Comparison of ENCODE assay signal across 20 mouse cellular contexts in the genomic region with DNA sequence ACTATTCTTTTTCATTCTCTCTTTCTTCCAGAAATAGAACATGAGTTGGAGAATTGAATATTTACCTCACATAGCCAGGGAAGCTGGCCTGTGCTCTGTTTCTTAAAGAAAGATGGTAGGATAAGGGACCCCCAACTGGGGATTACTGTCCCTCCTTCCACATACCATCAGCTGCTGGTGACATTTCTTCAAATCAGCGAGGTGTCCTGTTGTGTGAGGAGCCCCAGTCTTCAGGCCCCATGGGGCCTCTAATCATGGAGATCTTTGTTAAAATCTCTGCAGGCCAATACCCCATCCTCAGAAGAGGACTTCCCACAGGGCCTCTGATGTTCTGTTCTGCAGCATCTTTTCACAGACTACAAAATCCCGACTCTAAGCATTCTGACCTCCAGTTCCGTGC.
DNase-seq lines count a peak whose midpoint lies in the region; ATAC-seq and TF ChIP-seq lines count a peak whose summit lies in the region.
"Had no signal": no experiment of that assay in that cellular context is flagged by ENCODE, and none has a peak within 500 bp of the region (broad histone marks: within the 10 kb centered on the region; RNA-seq: fewer than 3 reads in every experiment).

No protein-coding gene starts in this region.

- H3K4me3 ChIP-seq in forebrain, embryonic 14.5 days (ENCODE audit: low read depth, low read length) = no peak overlapping the region
- no peak overlapping the region for H3K4me3 ChIP-seq in forebrain, embryonic 11.5 days (ENCODE audit: low read depth, low read length)
- no peak overlapping the region for H3K4me3 ChIP-seq in midbrain, embryonic 10.5 days
- no peak overlapping the region for H3K4me3 ChIP-seq in midbrain, postnatal 0 days (ENCODE audit: low read depth, low read length)
- no peak overlapping the region for H3K4me3 ChIP-seq in midbrain, embryonic 16.5 days (ENCODE audit: low read depth, low read length)
- no peak overlapping the region for H3K4me3 ChIP-seq in midbrain, embryonic 14.5 days (replicated peaks; ENCODE audit: low read depth, low read length)
- H3K4me3 ChIP-seq: embryonic facial prominence, embryonic 10.5 days; embryonic facial prominence, embryonic 12.5 days; forebrain, embryonic 15.5 days had no signal

- H3K4me1 ChIP-seq in forebrain, embryonic 14.5 days (ENCODE audit: control insufficient read depth, insufficient read depth, low read length) = no peaks in the 10 kb centered on the region
- no peaks in the 10 kb centered on the region; the same call in 1 of the 2 replicates for H3K4me1 ChIP-seq in forebrain, embryonic 11.5 days (replicated peaks; ENCODE audit: control insufficient read depth, insufficient read depth, low read length)
- H3K4me1 ChIP-seq in midbrain, embryonic 10.5 days = peaks cover 38% of the 10 kb centered on the region
- H3K4me1 ChIP-seq in midbrain, postnatal 0 days (ENCODE audit: insufficient read depth, low read length) = no peaks in the 10 kb centered on the region
- H3K4me1 ChIP-seq in midbrain, embryonic 16.5 days (ENCODE audit: control insufficient read depth, insufficient read depth, low read length) = 0 out of 2 replicates have a peak, but pooled peaks cover 3% of the 10 kb centered on the region
- H3K4me1 ChIP-seq in midbrain, embryonic 14.5 days (ENCODE audit: control insufficient read depth, insufficient read depth, low read length) = no peaks in the 10 kb centered on the region
- H3K4me1 ChIP-seq: embryonic facial prominence, embryonic 12.5 days; forebrain, embryonic 15.5 days had no signal

- no peaks in the 10 kb centered on the region for H3K9me3 ChIP-seq in forebrain, embryonic 14.5 days (replicated peaks; ENCODE audit: control insufficient read depth, low read length)
- H3K9me3 ChIP-seq in forebrain, embryonic 11.5 days (ENCODE audit: control insufficient read depth, low read length) = no peaks in the 10 kb centered on the region
- H3K9me3 ChIP-seq in midbrain, embryonic 10.5 days (replicated peaks) = no peaks in the 10 kb centered on the region
- H3K9me3 ChIP-seq in midbrain, postnatal 0 days (ENCODE audit: low read length) = no peaks in the 10 kb centered on the region
- no peaks in the 10 kb centered on the region for H3K9me3 ChIP-seq in midbrain, embryonic 16.5 days (replicated peaks; ENCODE audit: control insufficient read depth, low read length, poor library complexity, severe bottlenecking)
- H3K9me3 ChIP-seq in midbrain, embryonic 14.5 days (ENCODE audit: control insufficient read depth, low read length) = no peaks in the 10 kb centered on the region
- H3K9me3 ChIP-seq: embryonic facial prominence, embryonic 10.5 days; embryonic facial prominence, embryonic 12.5 days; forebrain, embryonic 15.5 days had no signal

- WGBS in forebrain, embryonic 14.5 days = 9% methylated on average over 3 of the region's 3 CpGs
- WGBS in forebrain, embryonic 11.5 days = 6% methylated on average over 3 of the region's 3 CpGs
- WGBS in midbrain, embryonic 10.5 days = 6% methylated on average over 3 of the region's 3 CpGs
- 13% methylated on average over 3 of the region's 3 CpGs for WGBS in midbrain, postnatal 0 days
- WGBS in midbrain, embryonic 16.5 days = 9% methylated on average over 3 of the region's 3 CpGs
- 10% methylated on average over 3 of the region's 3 CpGs for WGBS in midbrain, embryonic 14.5 days

- no peak for TF ChIP-seq CTCF in midbrain, postnatal 0 days (IDR thresholded peaks at IDR 0.05)
- no peak for TF ChIP-seq CTCF in brain, embryonic 14.5 days (IDR thresholded peaks at IDR 0.05; ENCODE audit: borderline replicate concordance, extremely low read depth, insufficient read depth, insufficient read length)

- TF ChIP-seq POLR2A in brain, embryonic 14.5 days (IDR thresholded peaks at IDR 0.05; ENCODE audit: borderline replicate concordance, extremely low read depth, insufficient read depth, insufficient read length, poor library complexity, severe bottlenecking) = no peak

- no peaks in the 10 kb centered on the region for H3K27me3 ChIP-seq in forebrain, embryonic 14.5 days (replicated peaks; ENCODE audit: control insufficient read depth, insufficient read depth, low read length)
- H3K27me3 ChIP-seq in forebrain, embryonic 11.5 days (ENCODE audit: control insufficient read depth, insufficient read depth, low read length) = no peaks in the 10 kb centered on the region
- H3K27me3 ChIP-seq in midbrain, embryonic 10.5 days (ENCODE audit: low read depth, poor library complexity, severe bottlenecking) = no peaks in the 10 kb centered on the region
- H3K27me3 ChIP-seq in midbrain, postnatal 0 days (ENCODE audit: insufficient read depth, low read length) = no peaks in the 10 kb centered on the region
- H3K27me3 ChIP-seq in midbrain, embryonic 16.5 days (ENCODE audit: control insufficient read depth, insufficient read depth, low read depth, low read length) = no peaks in the 10 kb centered on the region
- H3K27me3 ChIP-seq in midbrain, embryonic 14.5 days (ENCODE audit: control insufficient read depth, insufficient read depth, low read length) = no peaks in the 10 kb centered on the region
- H3K27me3 ChIP-seq: embryonic facial prominence, embryonic 12.5 days; forebrain, embryonic 15.5 days had no signal

- no peak overlapping the region for H3K27ac ChIP-seq in forebrain, embryonic 14.5 days (ENCODE audit: low read depth, low read length)
- no peak overlapping the region for H3K27ac ChIP-seq in forebrain, embryonic 11.5 days (ENCODE audit: low read depth, low read length)
- H3K27ac ChIP-seq in midbrain, embryonic 10.5 days (replicated peaks) = peak overlapping the region; percentile 61
- no peak overlapping the region for H3K27ac ChIP-seq in midbrain, postnatal 0 days (ENCODE audit: low read depth, low read length)
- H3K27ac ChIP-seq in midbrain, embryonic 16.5 days (ENCODE audit: low read length) = no peak overlapping the region
- H3K27ac ChIP-seq in midbrain, embryonic 14.5 days (replicated peaks; ENCODE audit: low read depth, low read length) = no peak overlapping the region
- H3K27ac ChIP-seq: embryonic facial prominence, embryonic 10.5 days; embryonic facial prominence, embryonic 12.5 days; forebrain, embryonic 15.5 days had no signal

- no peak overlapping the region for H3K4me2 ChIP-seq in forebrain, embryonic 14.5 days (ENCODE audit: low read length)
- no peak overlapping the region for H3K4me2 ChIP-seq in forebrain, embryonic 11.5 days (ENCODE audit: low read depth, low read length, severe bottlenecking)
- no peak overlapping the region for H3K4me2 ChIP-seq in midbrain, postnatal 0 days (ENCODE audit: low read depth, low read length, poor library complexity, severe bottlenecking)
- H3K4me2 ChIP-seq in midbrain, embryonic 16.5 days (ENCODE audit: low read length) = no peak overlapping the region
- no peak overlapping the region for H3K4me2 ChIP-seq in midbrain, embryonic 14.5 days (ENCODE audit: low read length)
- H3K4me2 ChIP-seq: embryonic facial prominence, embryonic 12.5 days; forebrain, embryonic 15.5 days had no signal

- H3K9ac ChIP-seq in forebrain, embryonic 14.5 days (ENCODE audit: low read length) = no peak overlapping the region
- no peak overlapping the region for H3K9ac ChIP-seq in forebrain, embryonic 11.5 days (ENCODE audit: low read length)
- no peak overlapping the region for H3K9ac ChIP-seq in midbrain, postnatal 0 days (replicated peaks; ENCODE audit: low read length, poor library complexity, severe bottlenecking)
- no peak overlapping the region for H3K9ac ChIP-seq in midbrain, embryonic 16.5 days (ENCODE audit: low read depth, low read length)
- H3K9ac ChIP-seq in midbrain, embryonic 14.5 days (replicated peaks; ENCODE audit: low read length) = no peak overlapping the region
- H3K9ac ChIP-seq: embryonic facial prominence, embryonic 12.5 days; forebrain, embryonic 15.5 days; forebrain, postnatal 0 days had no signal

- no peaks in the 10 kb centered on the region for H3K36me3 ChIP-seq in forebrain, embryonic 14.5 days (ENCODE audit: control insufficient read depth, insufficient read depth, low read length)
- no peaks in the 10 kb centered on the region for H3K36me3 ChIP-seq in forebrain, embryonic 11.5 days (ENCODE audit: control insufficient read depth, insufficient read depth, low read length)
- no peaks in the 10 kb centered on the region for H3K36me3 ChIP-seq in midbrain, embryonic 10.5 days
- no peaks in the 10 kb centered on the region for H3K36me3 ChIP-seq in midbrain, postnatal 0 days (ENCODE audit: insufficient read depth, low read length)
- no peaks in the 10 kb centered on the region for H3K36me3 ChIP-seq in midbrain, embryonic 16.5 days (ENCODE audit: control insufficient read depth, insufficient read depth, low read length)
- no peaks in the 10 kb centered on the region for H3K36me3 ChIP-seq in midbrain, embryonic 14.5 days (ENCODE audit: control insufficient read depth, insufficient read depth, low read length)
- H3K36me3 ChIP-seq: embryonic facial prominence, embryonic 10.5 days; embryonic facial prominence, embryonic 12.5 days; forebrain, embryonic 15.5 days had no signal

- ATAC-seq in forebrain, embryonic 14.5 days = 0 out of 2 replicates have a peak, but pooled peaks have one; percentile 32
- ATAC-seq in forebrain, embryonic 11.5 days (replicated peaks; ENCODE audit: low FRiP score) = no peak
- ATAC-seq in midbrain, postnatal 0 days (ENCODE audit: low FRiP score) = no peak
- ATAC-seq in midbrain, embryonic 16.5 days = peak; percentile 68; the same call in 1 of the 2 replicates
- no peak for ATAC-seq in midbrain, embryonic 14.5 days (ENCODE audit: low FRiP score, low TSS enrichment)
- ATAC-seq: forebrain, embryonic 15.5 days; forebrain, postnatal 0 days had no signal

- DNase-seq in forebrain, embryonic 14.5 days (ENCODE audit: low spot score) = peak; percentile 47
- no peak for DNase-seq in forebrain, embryonic 11.5 days (ENCODE audit: low spot score)
- no peak for DNase-seq in midbrain, embryonic 10.5 days (ENCODE audit: low spot score)
- DNase-seq in midbrain, postnatal 0 days (ENCODE audit: low spot score) = no peak
- DNase-seq in midbrain, embryonic 14.5 days = no peak
- DNase-seq in brain, embryonic 14.5 days (ENCODE audit: low read depth) = peak; percentile 71
- DNase-seq in adrenal gland, adult 8-10 months = no peak
- DNase-seq: adrenal gland, adult 2 months; adrenal gland, postnatal 14 days; adrenal gland, postnatal 36 days; cerebellum, adult 11-12 months; cerebellum, adult 2 months; cerebellum, adult 9-10 months; cerebellum, postnatal 10 days; cerebellum, postnatal 25 days; forebrain, postnatal 0 days had no signal

Comparison
In these comparisons a context has a peak if more than half of its experiments do, and no peak if none do; other contexts are left out.
1. ATAC-seq: peak in forebrain, embryonic 14.5 days (single experiment) and midbrain, embryonic 16.5 days (single experiment); none in forebrain, embryonic 11.5 days (single experiment), midbrain, postnatal 0 days (single experiment) and midbrain, embryonic 14.5 days (single experiment).
2. DNase-seq: peak in forebrain, embryonic 14.5 days (single experiment) and brain, embryonic 14.5 days (single experiment); none in forebrain, embryonic 11.5 days (single experiment), midbrain, embryonic 10.5 days (single experiment), midbrain, postnatal 0 days (single experiment), midbrain, embryonic 14.5 days (single experiment) and adrenal gland, adult 8-10 months (single experiment).